Mouse (Mus musculus) liver, postnatal 0 days (tissue): ENCODE results near the gene Fkbp11. TPM values are rescaled to one million over a fixed set of nuclear protein-coding genes. Genes with fewer than 3 reads are reported as not detected.

ENCODE experiments used
- ATAC-seq: fragments of 200-750 bp; cut with Nextera tagmentation; 2 replicates; pipeline ENCODE4 v1.8.0; 2017; ENCODE audit warnings: mild to moderate bottlenecking, moderate library complexity
- DNase-seq: peaks from one replicate; pipeline ENCODE4 v3.0.0-alpha.2; 2016
- H3K27ac ChIP-seq: fragments of 300-500 bp; sonication (generic); 2 replicates; pipeline ENCODE4 v1.5.1; 2014; ENCODE audit warnings: antibody characterized with exemption, moderate library complexity, mild to moderate bottlenecking, low read depth
- H3K27me3 ChIP-seq: fragments of 300-500 bp; sonication (generic); 2 replicates; pipeline ENCODE4 v1.6.1; 2014; ENCODE audit warnings: low read length, control low read depth, mixed read lengths; ENCODE audit not compliant: insufficient read depth
- H3K36me3 ChIP-seq: fragments of 300-500 bp; sonication (generic); replicated peaks from 2 replicates; pipeline ENCODE4 v1.6.1; 2014; ENCODE audit warnings: mild to moderate bottlenecking, control low read depth, low read length, moderate library complexity, mixed read lengths; ENCODE audit not compliant: insufficient read depth
- H3K4me1 ChIP-seq: fragments of 300-500 bp; sonication (generic); 2 replicates; pipeline ENCODE4 v1.6.1; 2014; ENCODE audit warnings: antibody characterized with exemption, mild to moderate bottlenecking, control low read depth; ENCODE audit not compliant: insufficient read depth
- H3K4me2 ChIP-seq: fragments of 300-500 bp; sonication (generic); 2 replicates; pipeline ENCODE4 v1.6.1; 2014; ENCODE audit warnings: low read depth, mild to moderate bottlenecking, low read length, moderate library complexity, mixed read lengths
- H3K4me3 ChIP-seq: fragments of 300-500 bp; sonication (generic); 2 replicates; pipeline ENCODE4 v1.5.1; 2014; ENCODE audit warnings: low read depth, low read length
- H3K9ac ChIP-seq: fragments of 300-500 bp; sonication (generic); replicated peaks from 2 replicates; pipeline ENCODE4 v1.6.1; 2014; ENCODE audit warnings: mild to moderate bottlenecking, moderate library complexity
- H3K9me3 ChIP-seq: fragments of 300-500 bp; sonication (generic); 2 replicates; pipeline ENCODE4 v1.6.1; 2016; ENCODE audit warnings: mild to moderate bottlenecking, control low read depth, low read length, mixed read lengths
- CTCF ChIP-seq: sonication (generic); IDR thresholded peaks from 2 replicates; pipeline ENCODE4 v1.5.1; 2016; ENCODE audit warnings: antibody characterized with exemption, low read depth
- EP300 ChIP-seq: IDR thresholded peaks from 2 replicates; pipeline ENCODE4 v1.6.1; 2016; ENCODE audit warnings: antibody characterized with exemption, low read depth, mild to moderate bottlenecking
- WGBS: fragments of 180-500 bp; shearing (Covaris S2); extraction: QIAGEN DNeasy Blood & Tissue Kit; methylation state at CpG from one replicate; pipeline ENCODE4 v1.1.7; 2014; ENCODE audit not compliant: insufficient replicate concordance; 5-methylcytosine and 5-hydroxymethylcytosine counted together
- polyA plus RNA-seq: library from polyadenylated mRNA; unstranded; fragments of >200 nt; fragmentation: Nextera tagmentation; extraction: Ambion mirVana; gene quantifications from 2 replicates; pipeline ENCODE4 v1.2.1, GENCODE M21; 2015

Fkbp11 gene
- polyA plus RNA-seq, 1 experiment from 2014 or later, result 58.5 TPM

DNA sequence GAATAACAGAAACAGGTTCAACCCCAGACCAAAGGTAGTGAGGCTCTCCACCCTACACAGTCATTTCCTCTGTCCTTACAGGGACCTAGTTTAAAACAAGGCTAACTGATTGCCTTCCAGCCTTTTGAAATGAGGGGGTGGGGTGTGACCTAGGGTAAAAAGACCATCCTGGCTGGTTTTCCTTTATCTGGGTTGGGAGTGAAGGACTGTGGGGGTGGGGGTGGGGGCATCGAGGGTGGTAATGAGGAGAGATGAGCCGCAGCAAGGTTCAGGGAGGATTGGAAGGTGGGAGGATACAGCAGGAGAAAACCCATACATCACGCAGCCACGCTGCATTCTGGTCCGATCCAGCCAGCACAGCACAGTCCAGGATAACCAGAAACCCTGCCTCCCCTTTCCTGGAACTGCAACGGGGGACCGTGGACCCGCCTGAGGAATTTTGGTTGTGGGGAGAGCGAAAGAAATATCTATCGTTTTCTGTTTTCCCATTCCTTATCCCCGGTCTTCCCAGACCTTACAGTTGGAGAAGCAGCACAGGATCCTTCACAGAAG, 52.9 kb downstream of the Fkbp11 start:
- no peaks in the 10 kb centered on the region for H3K36me3 ChIP-seq
- H3K9me3 ChIP-seq, result no peaks in the 10 kb centered on the region
- no peak overlapping the region for H3K27ac ChIP-seq
- peaks cover 6% of the 10 kb centered on the region for H3K4me1 ChIP-seq
- peaks cover 40% of the 10 kb centered on the region for H3K27me3 ChIP-seq
- no peak for ATAC-seq
- peak overlapping the region; percentile 22; the same call in 1 of the 2 replicates for H3K4me2 ChIP-seq
- no peak overlapping the region for H3K9ac ChIP-seq
- TF ChIP-seq EP300 (no peak), CTCF (no peak)
- no peak for DNase-seq
- no peak overlapping the region for H3K4me3 ChIP-seq
- WGBS, result 30% methylated on average over 11 of the region's 11 CpGs

Other genes starting within 250 kb of the Fkbp11 start
- gene Lalba, start 245.5 kb downstream of the Fkbp11 start, polyA plus RNA-seq, result not detected in 2 replicates
- not detected in 2 replicates for gene Olfr279, start 235.8 kb downstream of the Fkbp11 start, polyA plus RNA-seq
- gene Kansl2, start 193.9 kb downstream of the Fkbp11 start, polyA plus RNA-seq, result 26.6 and 28.2 TPM in 2 replicates
- 14.9 and 17.0 TPM in 2 replicates for gene Ccnt1, start 157.3 kb downstream of the Fkbp11 start, polyA plus RNA-seq
- not detected in 2 replicates for gene 4930415O20Rik, start 157.2 kb downstream of the Fkbp11 start, polyA plus RNA-seq
- gene Adcy6, start 118.1 kb downstream of the Fkbp11 start, polyA plus RNA-seq, result 5.3 and 7.7 TPM in 2 replicates
- gene Cacnb3, start 97.4 kb downstream of the Fkbp11 start, polyA plus RNA-seq, result 0.38 and 0.58 TPM in 2 replicates
- 4.7 and 9.2 TPM in 2 replicates for gene Ddx23, start 65.3 kb downstream of the Fkbp11 start, polyA plus RNA-seq
- gene Rnd1, start 50.7 kb downstream of the Fkbp11 start, polyA plus RNA-seq, result 0.94 and 1.2 TPM in 2 replicates
- gene Ccdc65, start 20.0 kb downstream of the Fkbp11 start, polyA plus RNA-seq, result not detected in 2 replicates
- gene Arf3, start 35.0 kb upstream of the Fkbp11 start, polyA plus RNA-seq, result 9.6 and 10.4 TPM in 2 replicates
- gene Wnt10b, start 50.0 kb upstream of the Fkbp11 start, polyA plus RNA-seq, result 0.04 and 0.08 TPM in 2 replicates
- gene Wnt1, start 61.7 kb upstream of the Fkbp11 start, polyA plus RNA-seq, result not detected in 2 replicates
- gene Ddn, start 81.3 kb upstream of the Fkbp11 start, polyA plus RNA-seq, result not detected in 2 replicates
- gene Prkag1, start 103.3 kb upstream of the Fkbp11 start, polyA plus RNA-seq, result 42.0 and 47.4 TPM in 2 replicates
- gene Kmt2d, start 143.0 kb upstream of the Fkbp11 start, polyA plus RNA-seq, result 3.0 and 3.6 TPM in 2 replicates
- gene Rhebl1, start 166.3 kb upstream of the Fkbp11 start, polyA plus RNA-seq, result 1.4 and 1.8 TPM in 2 replicates
- gene Dhh, start 170.3 kb upstream of the Fkbp11 start, polyA plus RNA-seq, result 0.07 TPM in 1 of 2 replicates, not detected in the other
- gene Lmbr1l, start 190.0 kb upstream of the Fkbp11 start, polyA plus RNA-seq, result 4.9 and 5.1 TPM in 2 replicates
- gene Tuba1b, start 206.4 kb upstream of the Fkbp11 start, polyA plus RNA-seq, result 389 and 423 TPM in 2 replicates
- gene Gm49450, start 225.4 kb upstream of the Fkbp11 start, polyA plus RNA-seq, result not detected in 2 replicates
- gene Tuba1a, start 225.5 kb upstream of the Fkbp11 start, polyA plus RNA-seq, result 28.1 and 28.7 TPM in 2 replicates